Mouse (Mus musculus) embryonic facial prominence, embryonic 13.5 days (tissue): ENCODE results near the gene Kcnc4. TPM values are rescaled to one million over a fixed set of nuclear protein-coding genes. Genes with fewer than 3 reads are reported as not detected.

Experiments
- ATAC-seq: fragments of 200-750 bp; cut with Nextera tagmentation; 2 replicates; pipeline ENCODE4 v1.8.0; 2017; ENCODE audit warnings: low read depth; ENCODE audit not compliant: insufficient number of reproducible peaks, insufficient read depth, low FRiP score, low TSS enrichment
- H3K27ac ChIP-seq: fragments of 300-500 bp; sonication (generic); 2 replicates; pipeline ENCODE4 v1.5.1; 2015; ENCODE audit warnings: moderate library complexity, mild to moderate bottlenecking, inconsistent platforms
- H3K27me3 ChIP-seq: fragments of 300-500 bp; sonication (generic); 2 replicates; pipeline ENCODE4 v1.6.1; 2015; ENCODE audit warnings: mild to moderate bottlenecking, inconsistent platforms
- H3K36me3 ChIP-seq: fragments of 300-500 bp; sonication (generic); 2 replicates; pipeline ENCODE4 v1.6.1; 2015; ENCODE audit warnings: mild to moderate bottlenecking, inconsistent platforms
- H3K4me1 ChIP-seq: fragments of 300-500 bp; sonication (generic); 2 replicates; pipeline ENCODE4 v1.6.1; 2015; ENCODE audit warnings: inconsistent platforms
- H3K4me2 ChIP-seq: fragments of 300-500 bp; sonication (generic); 2 replicates; pipeline ENCODE4 v1.6.1; 2015; ENCODE audit warnings: moderate library complexity, mild to moderate bottlenecking, inconsistent platforms
- H3K4me3 ChIP-seq: fragments of 300-500 bp; sonication (generic); 2 replicates; pipeline ENCODE4 v1.5.1; 2015; ENCODE audit warnings: mild to moderate bottlenecking, inconsistent platforms
- H3K9ac ChIP-seq: fragments of 300-500 bp; sonication (generic); 2 replicates; pipeline ENCODE4 v1.6.1; 2015; ENCODE audit warnings: mild to moderate bottlenecking, inconsistent platforms
- H3K9me3 ChIP-seq: fragments of 300-500 bp; sonication (generic); 2 replicates; pipeline ENCODE4 v1.6.1; 2016; ENCODE audit warnings: inconsistent platforms
- WGBS: fragments of 180-500 bp; shearing (Covaris S2); methylation state at CpG from one replicate; pipeline ENCODE4 v1.1.7; 2015; ENCODE audit warnings: mixed read lengths; 5-methylcytosine and 5-hydroxymethylcytosine counted together
- polyA plus RNA-seq: library from polyadenylated mRNA; unstranded; fragments of >200 nt; fragmentation: Nextera tagmentation; extraction: Ambion mirVana; gene quantifications from 2 replicates; pipeline ENCODE4 v1.2.1, GENCODE M21; 2015

The Kcnc4 gene
- polyA plus RNA-seq, 1 experiment from 2014 or later = 0.22 TPM

DNA sequence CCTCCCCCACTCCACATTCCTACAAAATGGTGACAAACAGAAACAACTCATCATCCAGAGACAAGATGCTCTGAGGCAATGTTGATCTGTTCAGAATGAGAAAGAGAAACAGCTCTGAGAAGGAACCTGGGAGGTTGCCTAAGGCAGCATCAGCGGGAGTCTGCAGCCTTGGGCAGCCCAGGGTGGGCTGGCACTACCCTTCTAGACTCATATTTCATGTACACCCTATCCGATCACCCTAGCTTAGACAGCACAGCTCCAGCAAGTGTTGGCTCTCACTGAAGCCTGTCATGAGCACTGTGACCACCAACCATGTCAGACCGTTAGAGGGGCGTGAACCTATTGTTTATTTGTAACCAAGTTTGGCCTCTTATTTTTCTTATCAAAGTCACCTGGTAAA lies 5.1 kb downstream of the Kcnc4 start:
- H3K27ac ChIP-seq = no peak overlapping the region
- WGBS = 73% methylated on average over 4 of the region's 4 CpGs
- peaks cover 65% of the 10 kb centered on the region for H3K27me3 ChIP-seq
- no peak for ATAC-seq
- no peak overlapping the region for H3K4me3 ChIP-seq
- no peaks in the 10 kb centered on the region for H3K9me3 ChIP-seq
- no peak overlapping the region; the same call in 1 of the 2 replicates for H3K9ac ChIP-seq
- H3K4me2 ChIP-seq = no peak overlapping the region
- H3K4me1 ChIP-seq = peaks cover 21% of the 10 kb centered on the region
- no peaks in the 10 kb centered on the region for H3K36me3 ChIP-seq

DNA sequence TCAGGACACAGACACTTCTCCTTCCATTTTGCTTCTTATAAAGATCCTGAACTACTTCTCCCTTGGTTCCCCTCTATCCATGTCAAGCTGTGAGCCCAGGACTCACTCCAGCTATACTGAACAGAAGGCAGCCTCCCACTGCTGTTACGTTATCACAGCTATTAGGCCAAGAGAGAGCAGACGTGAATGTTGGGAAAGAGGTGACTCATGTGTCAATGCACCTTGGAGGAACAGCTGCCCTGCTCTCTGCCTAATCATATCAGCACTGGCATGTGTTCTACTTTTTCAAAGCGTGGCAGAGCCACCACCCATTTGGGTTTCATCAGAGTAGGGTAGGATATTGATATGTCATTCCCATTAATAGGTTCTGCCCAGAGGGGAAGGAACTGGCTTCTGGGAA lies 12.5 kb downstream of the Kcnc4 start:
- Histone ChIP-seq H3K4me1 (0 out of 2 replicates have a peak, but pooled peaks cover 6% of the 10 kb centered on the region), H3K4me3 (no peak overlapping the region), H3K36me3 (no peaks in the 10 kb centered on the region), H3K9me3 (no peaks in the 10 kb centered on the region), H3K4me2 (no peak overlapping the region), H3K9ac (no peak overlapping the region), H3K27me3 (peaks cover 16% of the 10 kb centered on the region), H3K27ac (no peak overlapping the region)
- no peak for ATAC-seq
- WGBS = 55% methylated on average over 3 of the region's 3 CpGs

DNA sequence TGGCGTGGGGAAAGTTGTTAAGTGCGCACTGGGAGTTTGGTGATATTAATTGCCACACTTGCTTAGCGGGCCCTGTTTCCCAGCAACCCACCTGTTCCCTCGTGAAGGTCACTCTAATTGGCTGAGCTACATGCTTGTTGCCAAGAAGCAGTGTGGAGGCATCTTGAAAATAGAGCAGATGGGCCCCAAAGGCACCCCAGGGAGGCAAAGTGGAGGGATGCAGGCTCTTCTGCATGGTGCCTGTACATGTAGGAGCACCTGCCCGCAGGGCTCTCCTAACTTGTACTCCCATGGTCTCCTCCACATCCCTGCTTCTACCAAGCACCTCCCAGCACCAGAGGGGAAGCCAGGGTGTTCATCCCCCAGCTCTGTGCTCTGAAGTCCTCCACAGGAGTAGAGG lies 15.5 kb downstream of the Kcnc4 start:
- H3K27ac ChIP-seq = no peak overlapping the region
- H3K4me3 ChIP-seq = no peak overlapping the region
- H3K36me3 ChIP-seq = no peaks in the 10 kb centered on the region
- ATAC-seq = no peak
- H3K4me2 ChIP-seq = no peak overlapping the region
- H3K27me3 ChIP-seq = peaks cover 16% of the 10 kb centered on the region
- 81% methylated on average over 5 of the region's 5 CpGs for WGBS
- H3K9ac ChIP-seq = no peak overlapping the region
- H3K9me3 ChIP-seq = no peaks in the 10 kb centered on the region
- H3K4me1 ChIP-seq = no peaks in the 10 kb centered on the region

DNA sequence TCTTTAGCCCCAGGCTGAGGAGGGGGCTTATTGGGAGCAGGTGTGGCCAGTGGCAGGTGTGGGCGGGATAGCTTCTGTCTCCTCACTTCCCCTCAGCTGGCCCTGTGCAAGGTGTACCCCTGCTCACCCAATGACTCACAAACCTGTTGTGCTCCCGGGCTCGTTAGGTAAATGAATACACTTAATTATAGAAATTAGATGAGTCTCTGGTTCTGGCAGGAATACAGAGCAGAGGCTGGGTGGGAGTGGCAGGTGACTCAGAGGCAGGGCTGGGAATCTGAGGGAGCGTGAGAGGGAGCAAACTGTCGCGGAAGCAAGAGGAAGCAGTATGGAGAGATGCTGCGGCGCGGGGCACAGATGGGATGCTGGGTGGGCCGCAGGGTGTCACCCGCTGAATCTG lies 17.2 kb downstream of the Kcnc4 start:
- WGBS = 68% methylated on average over 11 of the region's 11 CpGs
- H3K4me3 ChIP-seq = no peak overlapping the region
- no peaks in the 10 kb centered on the region for H3K9me3 ChIP-seq
- H3K9ac ChIP-seq = no peak overlapping the region
- ATAC-seq = no peak
- H3K27me3 ChIP-seq = peaks cover 16% of the 10 kb centered on the region
- H3K4me2 ChIP-seq = no peak overlapping the region
- H3K27ac ChIP-seq = no peak overlapping the region
- H3K36me3 ChIP-seq = no peaks in the 10 kb centered on the region
- H3K4me1 ChIP-seq = no peaks in the 10 kb centered on the region

DNA sequence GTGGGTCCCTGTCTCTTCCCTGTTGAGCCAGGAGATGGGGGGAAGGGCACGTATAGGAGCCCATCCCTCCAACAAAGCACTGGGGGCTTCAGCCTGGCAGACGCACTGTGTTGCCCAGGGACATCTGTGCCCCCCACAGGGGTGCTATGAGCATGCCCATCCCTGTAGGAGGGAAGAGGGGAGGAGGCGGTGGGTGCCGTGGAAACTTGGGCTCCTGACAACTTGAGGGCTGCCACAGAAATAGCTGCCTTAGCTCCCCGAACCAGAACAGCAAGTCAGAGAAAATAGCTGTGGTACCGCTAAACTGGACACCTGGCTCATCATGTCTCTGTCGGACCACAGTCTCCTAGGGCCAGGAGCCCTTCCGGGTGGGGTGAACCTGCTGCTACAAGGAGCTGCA lies 18.0 kb downstream of the Kcnc4 start:
- Histone ChIP-seq H3K27ac (no peak overlapping the region), H3K4me2 (no peak overlapping the region), H3K27me3 (peaks cover 13% of the 10 kb centered on the region), H3K4me1 (peaks cover 6% of the 10 kb centered on the region), H3K9me3 (no peaks in the 10 kb centered on the region), H3K4me3 (no peak overlapping the region), H3K9ac (no peak overlapping the region), H3K36me3 (no peaks in the 10 kb centered on the region)
- WGBS = 79% methylated on average over 8 of the region's 8 CpGs
- no peak for ATAC-seq

DNA sequence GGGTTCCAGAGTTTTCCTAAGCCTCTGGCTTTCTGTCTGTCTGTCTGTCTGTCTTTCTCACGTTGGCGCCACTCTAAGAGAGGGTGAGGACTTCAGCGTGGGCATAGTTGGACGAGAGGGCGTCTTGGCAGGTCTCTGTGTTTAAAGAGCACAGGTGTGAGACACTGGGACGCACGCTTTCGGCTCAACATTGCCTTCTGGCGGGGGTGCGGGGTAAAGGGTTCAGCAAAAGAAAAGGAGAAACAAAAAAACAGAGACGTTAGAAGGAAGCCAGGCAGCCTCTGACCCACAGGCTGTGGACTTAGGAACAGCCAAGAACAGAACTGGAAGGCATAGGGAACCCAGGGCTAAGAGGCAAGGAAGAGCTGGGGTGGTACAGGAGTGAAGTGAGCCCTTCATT lies 20.1 kb downstream of the Kcnc4 start:
- peaks cover 7% of the 10 kb centered on the region for H3K4me1 ChIP-seq
- H3K4me3 ChIP-seq = no peak overlapping the region
- ATAC-seq = no peak
- 90% methylated on average over 11 of the region's 11 CpGs for WGBS
- no peaks in the 10 kb centered on the region for H3K9me3 ChIP-seq
- no peak overlapping the region for H3K27ac ChIP-seq
- no peak overlapping the region for H3K9ac ChIP-seq
- H3K27me3 ChIP-seq = peaks cover 6% of the 10 kb centered on the region
- no peak overlapping the region for H3K4me2 ChIP-seq
- H3K36me3 ChIP-seq = no peaks in the 10 kb centered on the region

DNA sequence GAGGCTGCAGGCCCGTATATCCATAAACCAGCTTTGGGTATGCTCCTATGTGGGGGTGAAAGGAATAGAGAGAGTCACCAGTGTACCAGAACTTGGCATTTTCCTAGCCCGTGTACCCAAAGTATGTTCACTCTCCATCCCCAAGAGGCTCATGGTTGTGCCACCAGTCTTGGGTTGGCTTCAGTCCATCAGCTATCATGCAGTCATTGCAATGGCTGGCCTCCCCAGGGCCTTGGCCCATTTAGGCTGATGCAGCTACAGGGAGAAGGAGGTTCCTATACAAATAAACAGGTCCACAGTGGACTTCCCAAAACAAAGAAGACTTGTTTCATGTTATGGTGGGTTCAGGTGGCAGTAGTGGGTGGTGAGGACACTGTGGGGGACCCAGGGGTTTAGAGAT lies 21.7 kb downstream of the Kcnc4 start:
- no peaks in the 10 kb centered on the region for H3K9me3 ChIP-seq
- WGBS = 92% methylated on average over 2 of the region's 2 CpGs
- no peaks in the 10 kb centered on the region for H3K36me3 ChIP-seq
- H3K4me2 ChIP-seq = no peak overlapping the region
- no peaks in the 10 kb centered on the region for H3K27me3 ChIP-seq
- H3K4me3 ChIP-seq = no peak overlapping the region
- H3K27ac ChIP-seq = no peak overlapping the region
- no peak for ATAC-seq
- H3K4me1 ChIP-seq = peaks cover 14% of the 10 kb centered on the region
- no peak overlapping the region for H3K9ac ChIP-seq

DNA sequence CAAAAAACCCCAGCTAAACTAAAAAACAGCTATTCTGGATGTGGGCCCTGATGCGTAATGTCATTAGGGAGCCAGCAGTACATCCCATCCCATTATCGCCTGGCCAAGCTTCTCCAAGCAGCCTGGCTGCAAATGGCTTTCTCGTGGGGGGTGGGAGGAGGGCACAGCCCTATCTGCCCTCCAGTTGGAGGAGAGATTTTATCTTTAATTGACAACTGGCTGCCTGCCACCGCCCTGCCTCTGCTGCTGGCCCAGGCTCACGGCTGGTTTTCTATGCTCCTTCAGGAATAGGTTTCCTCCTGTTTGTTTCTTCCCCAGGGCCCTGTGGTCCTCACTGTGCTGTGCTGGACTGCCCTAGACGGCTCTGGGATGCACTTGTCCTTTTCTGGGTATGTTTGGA lies 22.9 kb downstream of the Kcnc4 start:
- Histone ChIP-seq H3K36me3 (no peaks in the 10 kb centered on the region), H3K27me3 (no peaks in the 10 kb centered on the region), H3K27ac (no peak overlapping the region), H3K4me3 (no peak overlapping the region), H3K4me2 (no peak overlapping the region), H3K4me1 (peaks cover 14% of the 10 kb centered on the region), H3K9ac (no peak overlapping the region), H3K9me3 (no peaks in the 10 kb centered on the region)
- 56% methylated on average over 6 of the region's 6 CpGs for WGBS
- ATAC-seq = no peak

DNA sequence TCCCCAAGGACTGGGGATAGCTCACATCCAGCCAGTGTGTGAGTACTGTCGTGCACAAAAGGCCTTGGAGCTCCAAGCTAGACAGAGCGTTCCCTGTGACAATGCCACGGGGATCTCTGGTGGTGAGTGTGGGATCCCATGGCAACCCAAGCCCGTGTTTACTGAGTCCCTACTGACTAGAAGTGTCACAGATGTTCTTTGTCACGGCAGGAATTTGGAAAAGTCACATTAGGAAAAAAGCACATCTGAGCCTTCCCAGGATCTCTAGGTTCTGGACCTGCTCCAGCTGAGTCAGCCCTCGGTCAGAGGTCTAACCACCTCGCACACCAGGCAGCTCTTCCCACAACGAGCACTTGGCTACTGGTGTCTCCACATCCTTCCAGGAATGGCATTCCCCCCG lies 25.7 kb downstream of the Kcnc4 start:
- Histone ChIP-seq H3K9ac (no peak overlapping the region), H3K4me2 (no peak overlapping the region), H3K4me1 (peaks cover 19% of the 10 kb centered on the region), H3K9me3 (no peaks in the 10 kb centered on the region), H3K27ac (no peak overlapping the region), H3K4me3 (no peak overlapping the region), H3K36me3 (no peaks in the 10 kb centered on the region), H3K27me3 (no peaks in the 10 kb centered on the region)
- no peak for ATAC-seq
- WGBS = 63% methylated on average over 9 of the region's 9 CpGs

DNA sequence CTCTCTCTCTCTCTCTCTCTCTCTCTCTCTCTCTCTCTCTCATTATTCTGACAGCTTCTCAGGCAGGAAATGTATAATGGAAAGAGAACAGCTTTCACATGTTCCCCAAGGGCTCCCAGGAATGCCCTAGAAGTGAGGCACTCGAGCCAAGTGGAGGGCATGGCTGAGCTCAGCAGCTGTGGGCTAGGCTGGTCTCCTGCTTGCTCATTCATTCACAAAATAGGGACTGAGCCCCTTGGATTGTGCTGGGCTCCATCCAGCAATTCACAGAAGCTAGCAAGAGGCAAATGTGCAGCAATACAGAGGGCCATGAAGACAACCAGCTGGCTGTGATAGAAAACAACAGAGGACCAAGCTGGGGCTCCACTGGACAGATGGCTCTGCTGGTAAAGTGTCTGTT lies 28.1 kb downstream of the Kcnc4 start:
- no peaks in the 10 kb centered on the region for H3K36me3 ChIP-seq
- WGBS = 5% methylated on average over 1 of the region's 1 CpGs
- no peak overlapping the region for H3K4me3 ChIP-seq
- peaks cover 12% of the 10 kb centered on the region for H3K4me1 ChIP-seq
- H3K4me2 ChIP-seq = no peak overlapping the region
- H3K9ac ChIP-seq = no peak overlapping the region
- no peak overlapping the region for H3K27ac ChIP-seq
- no peak for ATAC-seq
- H3K9me3 ChIP-seq = no peaks in the 10 kb centered on the region
- no peaks in the 10 kb centered on the region for H3K27me3 ChIP-seq

DNA sequence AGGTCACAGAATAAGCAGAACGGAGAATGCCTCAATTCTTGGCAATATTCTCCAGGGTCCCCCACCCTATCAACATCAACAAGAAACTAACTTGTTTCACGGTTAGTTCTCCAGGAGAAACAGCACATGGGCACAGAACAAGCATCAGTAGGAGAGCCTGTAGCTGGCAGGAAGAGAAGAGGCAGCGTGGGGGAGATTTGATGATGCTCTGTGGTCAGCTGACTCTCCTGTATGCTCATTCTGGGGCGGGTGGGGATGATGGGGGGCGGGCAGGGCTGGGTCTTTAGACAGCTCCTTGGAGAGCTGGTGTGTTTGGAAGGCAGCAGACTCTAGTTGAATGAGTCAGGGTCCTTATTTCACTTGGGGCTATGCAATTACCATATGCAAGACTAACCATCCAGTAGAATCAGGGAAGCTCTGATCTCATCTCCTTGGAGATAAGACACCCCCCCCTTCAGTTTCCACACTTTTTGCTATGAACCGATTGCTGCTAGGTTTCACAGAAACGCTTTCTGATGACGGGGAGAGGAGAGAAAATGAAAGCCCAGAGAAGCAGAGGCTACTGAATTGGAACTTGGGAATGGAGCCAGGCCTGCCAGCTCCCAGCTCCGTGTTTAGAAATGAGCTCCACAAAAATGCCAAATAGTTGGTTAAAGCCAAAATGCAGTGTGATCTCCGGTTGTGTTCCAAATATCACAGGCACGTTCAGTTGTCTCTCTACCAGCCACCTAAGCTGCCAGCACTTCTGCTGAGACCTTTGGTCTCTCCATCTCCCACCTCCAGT lies 34.9 kb downstream of the Kcnc4 start:
- no peaks in the 10 kb centered on the region for H3K27me3 ChIP-seq
- H3K4me2 ChIP-seq = no peak overlapping the region
- no peaks in the 10 kb centered on the region for H3K4me1 ChIP-seq
- no peaks in the 10 kb centered on the region for H3K36me3 ChIP-seq
- 75% methylated on average over 11 of the region's 11 CpGs for WGBS
- ATAC-seq = no peak
- no peak overlapping the region for H3K4me3 ChIP-seq
- H3K9me3 ChIP-seq = no peaks in the 10 kb centered on the region
- no peak overlapping the region for H3K27ac ChIP-seq
- H3K9ac ChIP-seq = no peak overlapping the region

DNA sequence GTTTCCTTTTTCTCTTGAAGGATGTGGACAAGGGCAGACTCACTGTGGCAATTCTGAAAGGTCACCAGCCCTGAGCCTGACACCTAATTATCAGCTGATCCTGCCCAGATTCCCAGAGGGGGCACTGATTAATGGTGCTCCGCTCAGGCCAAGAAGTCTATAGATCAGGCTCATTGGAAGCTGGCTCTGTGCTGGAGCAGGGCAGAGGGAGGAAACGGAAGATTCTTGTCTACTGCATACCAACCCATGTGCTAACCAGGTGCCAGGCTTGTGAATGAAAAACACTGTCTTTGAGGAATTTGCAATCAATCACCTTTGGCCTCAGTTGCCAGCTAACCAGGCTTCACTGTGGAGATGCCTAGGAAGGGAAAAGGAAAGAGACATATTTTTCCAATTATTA lies 39.2 kb downstream of the Kcnc4 start:
- WGBS = 39% methylated on average over 2 of the region's 2 CpGs

More for the DNA sequence above, 39.2 kb downstream of the Kcnc4 start:
- Histone ChIP-seq H3K27ac (no peak overlapping the region), H3K9me3 (no peaks in the 10 kb centered on the region), H3K9ac (no peak overlapping the region), H3K4me3 (no peak overlapping the region), H3K27me3 (no peaks in the 10 kb centered on the region), H3K36me3 (no peaks in the 10 kb centered on the region), H3K4me1 (no peaks in the 10 kb centered on the region), H3K4me2 (no peak overlapping the region)
- ATAC-seq = no peak
